Mouse (Mus musculus): ENCODE data around the gene Exosc9. TPM values are rescaled to one million over a fixed set of nuclear protein-coding genes. Genes with fewer than 3 reads are reported as not detected.

The Exosc9 gene
- polyA plus RNA-seq, 1 experiment from 2014 or later, result 71.7 TPM

DNA sequence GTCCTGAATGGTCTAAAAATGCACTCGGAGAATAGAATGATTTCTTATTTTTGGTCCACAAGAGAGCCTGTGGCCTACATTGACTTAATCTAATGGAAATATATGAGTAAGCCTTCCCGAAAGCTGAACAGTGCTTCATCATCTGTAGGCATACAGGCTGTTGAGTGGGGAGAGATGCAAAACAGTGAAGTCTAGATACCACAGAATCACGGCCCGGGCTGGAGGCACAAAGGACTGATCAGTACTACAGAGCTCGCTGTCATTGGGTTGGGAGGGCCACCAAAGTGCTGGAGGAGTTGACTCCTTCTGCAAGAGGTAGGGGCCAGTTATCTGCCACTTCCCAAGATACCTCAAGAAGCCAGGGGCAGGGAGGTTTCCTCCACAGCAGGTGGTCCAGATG lies 21.6 kb upstream of the Exosc9 start:
- H3K4me3 ChIP-seq (ENCODE audit: low read length), result no peak overlapping the region
- no peak for ATAC-seq (ENCODE audit: low FRiP score, low TSS enrichment)
- no peak overlapping the region for H3K27ac ChIP-seq (ENCODE audit: low read length)
- H3K27me3 ChIP-seq (ENCODE audit: insufficient read depth, low read length), result peaks cover 12% of the 10 kb centered on the region; the same call in 1 of the 2 replicates
- H3K4me1 ChIP-seq (ENCODE audit: insufficient read depth, low read length), result peaks cover 5% of the 10 kb centered on the region; the same call in 1 of the 2 replicates
- H3K9ac ChIP-seq (replicated peaks; ENCODE audit: low read length), result no peak overlapping the region
- H3K4me2 ChIP-seq (replicated peaks; ENCODE audit: low read depth, low read length), result no peak overlapping the region
- WGBS, result 83% methylated on average over 5 of the region's 5 CpGs
- H3K9me3 ChIP-seq (ENCODE audit: low read length), result no peaks in the 10 kb centered on the region
- no peaks in the 10 kb centered on the region for H3K36me3 ChIP-seq (ENCODE audit: insufficient read depth, low read length)

DNA sequence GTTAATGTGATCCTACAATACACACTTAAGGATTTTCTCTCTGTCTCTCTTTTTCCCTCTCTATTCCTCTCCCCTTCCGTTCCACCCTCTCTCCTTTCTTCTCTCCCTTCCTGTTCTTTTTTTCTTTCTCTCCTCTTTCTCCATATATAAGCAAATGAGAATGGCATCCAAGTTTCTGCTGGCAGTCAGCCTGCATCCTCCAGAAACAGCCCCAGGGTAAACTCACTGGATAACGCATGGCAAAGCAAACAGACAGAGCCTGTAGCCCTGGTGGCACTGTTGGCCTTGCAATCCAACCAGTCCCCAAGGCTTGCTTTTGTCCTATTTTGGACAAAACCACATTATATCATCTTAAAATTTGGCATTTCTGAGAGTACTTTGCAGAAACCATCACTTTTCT lies 21.2 kb upstream of the Exosc9 start:
- no peak for ATAC-seq (ENCODE audit: low FRiP score, low TSS enrichment)
- H3K4me1 ChIP-seq (ENCODE audit: insufficient read depth, low read length), result peaks cover 5% of the 10 kb centered on the region; the same call in 1 of the 2 replicates
- 33% methylated on average over 2 of the region's 2 CpGs for WGBS
- no peak overlapping the region for H3K9ac ChIP-seq (replicated peaks; ENCODE audit: low read length)
- H3K4me2 ChIP-seq (replicated peaks; ENCODE audit: low read depth, low read length), result no peak overlapping the region
- H3K4me3 ChIP-seq (ENCODE audit: low read length), result no peak overlapping the region
- H3K27ac ChIP-seq (ENCODE audit: low read length), result no peak overlapping the region
- no peaks in the 10 kb centered on the region for H3K9me3 ChIP-seq (ENCODE audit: low read length)
- H3K36me3 ChIP-seq (ENCODE audit: insufficient read depth, low read length), result no peaks in the 10 kb centered on the region
- peaks cover 12% of the 10 kb centered on the region; the same call in 1 of the 2 replicates for H3K27me3 ChIP-seq (ENCODE audit: insufficient read depth, low read length)

DNA sequence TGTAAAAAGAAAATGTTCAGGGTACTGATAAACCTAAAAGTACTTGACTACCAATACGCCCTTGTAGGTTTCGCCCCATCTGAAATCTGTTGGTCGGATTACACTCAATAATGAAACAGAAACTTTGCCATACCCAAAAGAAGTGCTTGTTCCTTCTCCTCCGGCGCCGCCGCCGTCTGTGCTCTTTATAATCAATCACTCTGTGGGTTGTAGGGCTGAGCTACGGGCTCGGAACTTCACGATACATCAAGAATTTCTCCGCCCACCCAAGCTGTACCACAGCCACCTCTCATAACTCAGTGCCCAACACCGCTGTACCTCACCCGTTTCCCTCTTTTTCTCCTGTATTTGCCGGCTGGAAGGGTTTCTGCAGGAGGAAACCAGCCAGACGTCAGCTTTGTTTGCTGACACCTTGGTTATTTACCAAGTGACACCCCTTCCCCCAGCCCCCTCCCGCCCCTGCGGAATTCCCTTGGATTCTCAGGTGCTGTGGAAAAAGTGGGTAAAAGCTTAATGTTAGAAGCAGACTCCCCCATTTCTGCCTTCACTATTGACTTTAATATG lies 20.3 kb upstream of the Exosc9 start:
- Histone ChIP-seq H3K9me3 (ENCODE audit: low read length) (no peaks in the 10 kb centered on the region), H3K4me2 (replicated peaks; ENCODE audit: low read depth, low read length) (peak overlapping the region; percentile 58), H3K9ac (replicated peaks; ENCODE audit: low read length) (peak overlapping the region; percentile 56), H3K27ac (ENCODE audit: low read length) (no peak overlapping the region), H3K27me3 (ENCODE audit: insufficient read depth, low read length) (peaks cover 12% of the 10 kb centered on the region; the same call in 1 of the 2 replicates), H3K4me3 (ENCODE audit: low read length) (peak overlapping the region; percentile 45), H3K36me3 (ENCODE audit: insufficient read depth, low read length) (no peaks in the 10 kb centered on the region), H3K4me1 (ENCODE audit: insufficient read depth, low read length) (peaks cover 5% of the 10 kb centered on the region; the same call in 1 of the 2 replicates)
- WGBS, result 6% methylated on average over 18 of the region's 18 CpGs
- ATAC-seq (ENCODE audit: low FRiP score, low TSS enrichment), result no peak

DNA sequence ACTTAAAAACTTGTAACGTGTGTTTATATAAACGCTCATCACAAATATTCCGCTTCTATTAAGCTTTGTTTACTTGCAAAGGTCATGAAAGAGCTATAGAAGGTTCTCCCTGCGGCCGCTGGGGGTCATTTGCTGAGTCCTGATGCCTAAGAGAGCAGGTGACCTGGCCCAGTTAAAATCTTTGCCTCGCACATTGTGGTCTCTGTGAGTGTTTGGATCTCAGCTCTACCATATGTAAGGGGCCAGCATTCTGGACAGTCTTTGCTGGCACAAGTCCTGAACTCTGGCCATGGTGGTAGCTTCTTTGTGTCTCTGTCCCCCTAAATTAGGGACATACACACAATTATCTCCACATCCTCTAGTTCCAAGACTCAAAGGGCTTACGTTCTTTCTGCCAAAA lies 19.7 kb upstream of the Exosc9 start:
- no peak for ATAC-seq (ENCODE audit: low FRiP score, low TSS enrichment)
- Histone ChIP-seq H3K9me3 (ENCODE audit: low read length) (no peaks in the 10 kb centered on the region), H3K36me3 (ENCODE audit: insufficient read depth, low read length) (no peaks in the 10 kb centered on the region), H3K4me2 (replicated peaks; ENCODE audit: low read depth, low read length) (no peak overlapping the region), H3K4me1 (ENCODE audit: insufficient read depth, low read length) (peaks cover 5% of the 10 kb centered on the region; the same call in 1 of the 2 replicates), H3K9ac (replicated peaks; ENCODE audit: low read length) (no peak overlapping the region), H3K27me3 (ENCODE audit: insufficient read depth, low read length) (peaks cover 12% of the 10 kb centered on the region; the same call in 1 of the 2 replicates), H3K4me3 (ENCODE audit: low read length) (no peak overlapping the region), H3K27ac (ENCODE audit: low read length) (no peak overlapping the region)
- 47% methylated on average over 7 of the region's 7 CpGs for WGBS

GRCm38 (mm10) chr3:36533201-36533672 lies 19.2 kb upstream of the Exosc9 start:
- Histone ChIP-seq H3K27ac (ENCODE audit: low read length) (no peak overlapping the region), H3K36me3 (ENCODE audit: insufficient read depth, low read length) (no peaks in the 10 kb centered on the region), H3K27me3 (ENCODE audit: insufficient read depth, low read length) (peaks cover 12% of the 10 kb centered on the region; the same call in 1 of the 2 replicates), H3K4me1 (ENCODE audit: insufficient read depth, low read length) (peaks cover 5% of the 10 kb centered on the region; the same call in 1 of the 2 replicates), H3K4me2 (replicated peaks; ENCODE audit: low read depth, low read length) (no peak overlapping the region), H3K9ac (replicated peaks; ENCODE audit: low read length) (no peak overlapping the region), H3K9me3 (ENCODE audit: low read length) (no peaks in the 10 kb centered on the region), H3K4me3 (ENCODE audit: low read length) (no peak overlapping the region)
- no peak for ATAC-seq (ENCODE audit: low FRiP score, low TSS enrichment)
- 4% methylated on average over 1 of the region's 1 CpGs for WGBS

DNA sequence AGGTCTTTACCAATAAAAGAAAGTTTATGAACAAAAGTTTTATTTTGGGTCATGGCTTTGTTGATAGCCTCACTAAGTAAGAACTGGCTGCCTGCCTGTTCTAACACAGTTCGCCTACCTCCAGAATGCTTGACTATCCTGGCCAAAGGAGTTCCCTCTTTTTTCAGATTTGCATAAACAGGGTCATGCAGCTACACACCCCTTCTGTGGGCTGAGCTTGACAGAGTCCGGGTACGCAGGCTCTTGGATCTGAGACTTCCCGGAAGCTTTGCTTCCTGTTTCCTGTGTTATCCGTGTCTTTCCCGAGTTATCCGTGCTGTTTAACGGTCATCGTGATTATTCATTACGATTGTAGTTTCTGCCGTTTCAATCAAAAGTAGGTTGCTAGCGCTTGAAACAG lies 16.4 kb upstream of the Exosc9 start:
- no peak overlapping the region for H3K27ac ChIP-seq (ENCODE audit: low read length)
- no peaks in the 10 kb centered on the region for H3K36me3 ChIP-seq (ENCODE audit: insufficient read depth, low read length)
- no peak overlapping the region for H3K4me3 ChIP-seq (ENCODE audit: low read length)
- H3K4me2 ChIP-seq (replicated peaks; ENCODE audit: low read depth, low read length), result no peak overlapping the region
- H3K9me3 ChIP-seq (ENCODE audit: low read length), result no peaks in the 10 kb centered on the region
- no peak for ATAC-seq (ENCODE audit: low FRiP score, low TSS enrichment)
- WGBS, result 78% methylated on average over 12 of the region's 12 CpGs
- peaks cover 5% of the 10 kb centered on the region; the same call in 1 of the 2 replicates for H3K27me3 ChIP-seq (ENCODE audit: insufficient read depth, low read length)
- no peak overlapping the region for H3K9ac ChIP-seq (replicated peaks; ENCODE audit: low read length)
- H3K4me1 ChIP-seq (ENCODE audit: insufficient read depth, low read length), result peaks cover 5% of the 10 kb centered on the region; the same call in 1 of the 2 replicates

- ATAC-seq (ENCODE audit: low FRiP score, low TSS enrichment), result no peak
- WGBS, result 76% methylated on average over 4 of the region's 4 CpGs
Measured at GRCm38 (mm10) chr3:36537701-36538470, 14.5 kb upstream of the Exosc9 start.

DNA sequence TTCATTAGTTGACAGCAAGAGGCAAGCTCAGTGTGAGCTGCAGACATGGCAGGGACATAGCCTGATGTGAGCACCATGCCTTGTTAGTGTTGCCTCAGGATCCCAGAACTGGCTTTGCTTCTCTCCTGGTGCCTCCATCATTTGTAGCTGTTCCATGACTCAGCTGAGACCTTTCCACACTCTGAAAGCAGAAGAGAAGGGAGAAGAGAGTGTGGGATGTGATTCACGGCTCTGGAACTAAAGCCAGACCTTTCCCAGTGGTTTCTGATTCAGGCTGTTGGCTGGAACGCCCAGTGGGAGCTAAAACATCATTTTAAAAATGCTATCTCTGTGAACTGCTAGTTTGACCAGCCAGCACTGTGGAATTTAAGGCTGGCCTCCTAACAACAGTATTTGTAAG lies 11.7 kb upstream of the Exosc9 start:
- ATAC-seq (ENCODE audit: low FRiP score, low TSS enrichment), result no peak

More at GRCm38 (mm10) chr3:36537701-36538470, 14.5 kb upstream of the Exosc9 start:
- Histone ChIP-seq H3K9me3 (ENCODE audit: low read length) (no peaks in the 10 kb centered on the region), H3K9ac (replicated peaks; ENCODE audit: low read length) (no peak overlapping the region), H3K36me3 (ENCODE audit: insufficient read depth, low read length) (no peaks in the 10 kb centered on the region), H3K27ac (ENCODE audit: low read length) (no peak overlapping the region), H3K27me3 (ENCODE audit: insufficient read depth, low read length) (no peaks in the 10 kb centered on the region), H3K4me2 (replicated peaks; ENCODE audit: low read depth, low read length) (no peak overlapping the region), H3K4me1 (ENCODE audit: insufficient read depth, low read length) (no peaks in the 10 kb centered on the region), H3K4me3 (ENCODE audit: low read length) (no peak overlapping the region)

GRCm38 (mm10) chr3:36541399-36541798 lies 11.0 kb upstream of the Exosc9 start:
- H3K9me3 ChIP-seq (ENCODE audit: low read length), result no peaks in the 10 kb centered on the region
- no peak overlapping the region for H3K4me3 ChIP-seq (ENCODE audit: low read length)
- ATAC-seq (ENCODE audit: low FRiP score, low TSS enrichment), result no peak
- no peak overlapping the region for H3K4me2 ChIP-seq (replicated peaks; ENCODE audit: low read depth, low read length)
- no peaks in the 10 kb centered on the region for H3K36me3 ChIP-seq (ENCODE audit: insufficient read depth, low read length)
- no peaks in the 10 kb centered on the region for H3K4me1 ChIP-seq (ENCODE audit: insufficient read depth, low read length)
- no peak overlapping the region for H3K9ac ChIP-seq (replicated peaks; ENCODE audit: low read length)
- no peak overlapping the region for H3K27ac ChIP-seq (ENCODE audit: low read length)
- H3K27me3 ChIP-seq (ENCODE audit: insufficient read depth, low read length), result no peaks in the 10 kb centered on the region
- WGBS, result 92% methylated on average over 2 of the region's 2 CpGs

More for the DNA sequence above, 11.7 kb upstream of the Exosc9 start:
- H3K9ac ChIP-seq (replicated peaks; ENCODE audit: low read length), result no peak overlapping the region
- no peaks in the 10 kb centered on the region for H3K27me3 ChIP-seq (ENCODE audit: insufficient read depth, low read length)
- no peaks in the 10 kb centered on the region for H3K4me1 ChIP-seq (ENCODE audit: insufficient read depth, low read length)
- 64% methylated on average over 2 of the region's 2 CpGs for WGBS
- no peak overlapping the region for H3K4me2 ChIP-seq (replicated peaks; ENCODE audit: low read depth, low read length)
- no peaks in the 10 kb centered on the region for H3K36me3 ChIP-seq (ENCODE audit: insufficient read depth, low read length)
- H3K9me3 ChIP-seq (ENCODE audit: low read length), result no peaks in the 10 kb centered on the region
- H3K27ac ChIP-seq (ENCODE audit: low read length), result no peak overlapping the region
- no peak overlapping the region for H3K4me3 ChIP-seq (ENCODE audit: low read length)

- ATAC-seq (ENCODE audit: low FRiP score, low TSS enrichment), result no peak
- Histone ChIP-seq H3K4me2 (replicated peaks; ENCODE audit: low read depth, low read length) (no peak overlapping the region), H3K9me3 (ENCODE audit: low read length) (no peaks in the 10 kb centered on the region), H3K36me3 (ENCODE audit: insufficient read depth, low read length) (no peaks in the 10 kb centered on the region), H3K9ac (replicated peaks; ENCODE audit: low read length) (no peak overlapping the region), H3K4me3 (ENCODE audit: low read length) (no peak overlapping the region), H3K4me1 (ENCODE audit: insufficient read depth, low read length) (no peaks in the 10 kb centered on the region), H3K27ac (ENCODE audit: low read length) (no peak overlapping the region), H3K27me3 (ENCODE audit: insufficient read depth, low read length) (no peaks in the 10 kb centered on the region)
- 76% methylated on average over 3 of the region's 3 CpGs for WGBS
Measured at GRCm38 (mm10) chr3:36544961-36545360, 7.4 kb upstream of the Exosc9 start.

Data from kidney, embryonic 16.5 days (tissue).